Mouse (Mus musculus): ENCODE data around the gene Pdia5. TPM values are rescaled to one million over a fixed set of nuclear protein-coding genes. Genes with fewer than 3 reads are reported as not detected.
A peak's percentile ranks its signal among the peaks of the same experiment; 100 is the strongest.

Pdia5 gene
- polyA plus RNA-seq, 1 experiment from 2014 or later, result 13.9 TPM

- Histone ChIP-seq H3K36me3 (no peaks in the 10 kb centered on the region), H3K9me3 (no peaks in the 10 kb centered on the region), H3K27ac (no peak overlapping the region), H3K4me2 (replicated peaks) (no peak overlapping the region), H3K9ac (replicated peaks) (no peak overlapping the region), H3K27me3 (no peaks in the 10 kb centered on the region), H3K4me1 (replicated peaks) (no peaks in the 10 kb centered on the region), H3K4me3 (replicated peaks) (no peak overlapping the region)
- WGBS, result 89% methylated on average over 9 of the region's 9 CpGs
- ATAC-seq, result no peak
Measured at GRCm38 (mm10) chr16:35380048-35380447, 110.6 kb downstream of the Pdia5 start.

GRCm38 (mm10) chr16:35379344-35379743 lies 111.3 kb downstream of the Pdia5 start:
- H3K27me3 ChIP-seq, result no peaks in the 10 kb centered on the region
- no peaks in the 10 kb centered on the region for H3K4me1 ChIP-seq (replicated peaks)
- no peaks in the 10 kb centered on the region for H3K9me3 ChIP-seq
- 86% methylated on average over 3 of the region's 3 CpGs for WGBS
- no peak overlapping the region for H3K4me3 ChIP-seq (replicated peaks)
- no peak overlapping the region for H3K27ac ChIP-seq
- H3K9ac ChIP-seq (replicated peaks), result no peak overlapping the region
- H3K36me3 ChIP-seq, result no peaks in the 10 kb centered on the region
- no peak for ATAC-seq
- H3K4me2 ChIP-seq (replicated peaks), result no peak overlapping the region

GRCm38 (mm10) chr16:35364063-35364428 lies 126.6 kb downstream of the Pdia5 start:
- no peaks in the 10 kb centered on the region for H3K9me3 ChIP-seq
- peak overlapping the region; percentile 89 for H3K4me2 ChIP-seq (replicated peaks)
- no peak for ATAC-seq
- peak overlapping the region; percentile 86 for H3K27ac ChIP-seq
- H3K27me3 ChIP-seq, result no peaks in the 10 kb centered on the region
- peak overlapping the region; percentile 34 for H3K9ac ChIP-seq (replicated peaks)
- peak overlapping the region; percentile 70 for H3K4me3 ChIP-seq (replicated peaks)
- 0% methylated on average over 7 of the region's 7 CpGs for WGBS
- H3K4me1 ChIP-seq (replicated peaks), result peaks cover 17% of the 10 kb centered on the region
- peaks cover 3% of the 10 kb centered on the region; the same call in 1 of the 2 replicates for H3K36me3 ChIP-seq

- peak; percentile 100 for ATAC-seq
- no peaks in the 10 kb centered on the region for H3K9me3 ChIP-seq
- peaks cover 17% of the 10 kb centered on the region for H3K4me1 ChIP-seq (replicated peaks)
- H3K36me3 ChIP-seq, result peaks cover 6% of the 10 kb centered on the region; the same call in 1 of the 2 replicates
- WGBS, result under 1% methylated on average over 67 of the region's 67 CpGs
- H3K27ac ChIP-seq, result peak within 1 kb of the TSS; percentile 86
- H3K4me2 ChIP-seq (replicated peaks), result peak within 1 kb of the TSS; percentile 89
- no peaks in the 10 kb centered on the region for H3K27me3 ChIP-seq
- H3K4me3 ChIP-seq (replicated peaks), result peak within 1 kb of the TSS; percentile 70
- peak within 1 kb of the TSS; percentile 83 for H3K9ac ChIP-seq (replicated peaks)
Measured at GRCm38 (mm10) chr16:35363150-35364062, 127.3 kb downstream of the Pdia5 start, which contains the start of gene Sec22a. Gene Sec22a (minus strand): TSS chr16:35363918.

- Histone ChIP-seq H3K4me3 (replicated peaks) (no peak overlapping the region; the same call in 1 of the 2 replicates), H3K9me3 (no peaks in the 10 kb centered on the region), H3K9ac (replicated peaks) (no peak overlapping the region; the same call in 1 of the 2 replicates), H3K36me3 (peaks cover 6% of the 10 kb centered on the region; the same call in 1 of the 2 replicates), H3K27me3 (no peaks in the 10 kb centered on the region), H3K4me2 (replicated peaks) (no peak overlapping the region), H3K27ac (no peak overlapping the region), H3K4me1 (replicated peaks) (peaks cover 17% of the 10 kb centered on the region)
- no peak for ATAC-seq
- 92% methylated on average over 2 of the region's 2 CpGs for WGBS
Measured at GRCm38 (mm10) chr16:35362221-35362620, 128.5 kb downstream of the Pdia5 start.

- H3K4me1 ChIP-seq (replicated peaks), result peaks cover 17% of the 10 kb centered on the region
- no peak for ATAC-seq
Measured at GRCm38 (mm10) chr16:35360593-35360992, 130.1 kb downstream of the Pdia5 start.

GRCm38 (mm10) chr16:35357449-35357848 lies 133.2 kb downstream of the Pdia5 start:
- peaks cover 3% of the 10 kb centered on the region for H3K4me1 ChIP-seq (replicated peaks)
- H3K9ac ChIP-seq (replicated peaks), result no peak overlapping the region
- WGBS, result 94% methylated on average over 1 of the region's 1 CpGs
- ATAC-seq, result no peak
- no peaks in the 10 kb centered on the region for H3K9me3 ChIP-seq
- no peak overlapping the region for H3K27ac ChIP-seq
- peaks cover 12% of the 10 kb centered on the region for H3K36me3 ChIP-seq
- no peak overlapping the region for H3K4me2 ChIP-seq (replicated peaks)
- H3K4me3 ChIP-seq (replicated peaks), result no peak overlapping the region
- no peaks in the 10 kb centered on the region for H3K27me3 ChIP-seq

More at GRCm38 (mm10) chr16:35360593-35360992, 130.1 kb downstream of the Pdia5 start:
- H3K36me3 ChIP-seq, result peaks cover 6% of the 10 kb centered on the region; the same call in 1 of the 2 replicates
- no peak overlapping the region for H3K9ac ChIP-seq (replicated peaks)
- no peaks in the 10 kb centered on the region for H3K27me3 ChIP-seq
- no peak overlapping the region for H3K4me3 ChIP-seq (replicated peaks)
- 29% methylated on average over 6 of the region's 6 CpGs for WGBS
- H3K4me2 ChIP-seq (replicated peaks), result no peak overlapping the region
- no peaks in the 10 kb centered on the region for H3K9me3 ChIP-seq
- no peak overlapping the region for H3K27ac ChIP-seq

Small RNA genes lying within 50 kb of the gene (microRNA-seq; reads per million reads assigned to microRNA genes)
- not detected for gene Gm25548

Other genes with a start within 250 kb of the Pdia5 start
- gene Sec22a, start 127.0 kb downstream of the Pdia5 start, polyA plus RNA-seq (2015; fragmentation: Nextera tagmentation; extraction: Ambion mirVana), result 44.7 and 47.3 TPM in 2 replicates
- gene Sema5b, start 50.3 kb upstream of the Pdia5 start, polyA plus RNA-seq (2015; fragmentation: Nextera tagmentation; extraction: Ambion mirVana), result 36.9 and 43.6 TPM in 2 replicates